Mouse (Mus musculus) v-Abl transformed pro-B cells (cell line): ENCODE measurements around the gene Tlr12.
"Not testable (repeated sequence)": the region's sequence is repeated elsewhere in the genome, so short reads cannot be mapped to it uniquely, and the experiment has no call there.

Source experiments
- in situ Hi-C, 2 experiments: fragments of 400-800 bp; cut with MboI; formaldehyde crosslinking; loops; one replicate each; pipeline ENCODE4 v1.15.1; 2025; ENCODE audit not compliant: unreplicated experiment in 2 of 2

Gene Tlr12

DNA sequence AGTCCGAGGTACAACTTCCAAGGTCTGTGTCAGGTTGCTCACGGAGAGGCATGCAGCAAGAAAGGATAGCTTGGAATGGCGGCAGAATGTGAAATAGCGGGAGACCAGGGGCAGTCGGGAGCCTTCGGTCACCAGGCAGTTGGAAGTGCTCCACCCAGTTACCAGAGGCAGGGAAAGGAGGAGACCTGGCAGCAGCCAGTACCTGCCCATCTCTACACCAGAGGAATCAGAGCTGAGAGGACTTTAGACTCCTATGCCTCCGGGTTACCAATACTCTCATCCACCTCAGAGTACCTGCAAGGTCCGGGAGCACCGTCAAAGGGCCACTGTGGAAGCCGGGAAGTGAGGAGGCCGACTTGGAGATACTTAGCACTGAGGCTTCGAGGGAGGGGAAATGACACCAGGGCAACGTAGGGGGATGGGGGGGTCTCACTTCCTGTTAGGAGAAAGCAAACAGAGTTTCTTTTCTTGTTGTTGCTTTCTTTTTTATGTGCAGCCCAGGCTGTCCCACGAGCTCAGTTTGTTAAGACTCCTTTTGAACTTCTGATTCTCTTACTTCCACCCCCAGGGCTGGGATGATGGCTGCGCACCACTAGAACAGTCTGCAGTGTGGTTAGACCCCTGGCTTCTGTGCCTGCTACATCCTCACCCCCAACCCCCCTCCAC lies at the start of gene Tlr12:
TSS of gene Tlr12 (minus strand) at position 374 of the 666 bp plus-strand sequence.
- in situ Hi-C loops = loop anchor here (5.0 to 25.0 kb wide), 4 partner anchors 79 to 1381 kb away; partner anchors contain the start of gene Smim12 (in 1 of the 2)

DNA sequence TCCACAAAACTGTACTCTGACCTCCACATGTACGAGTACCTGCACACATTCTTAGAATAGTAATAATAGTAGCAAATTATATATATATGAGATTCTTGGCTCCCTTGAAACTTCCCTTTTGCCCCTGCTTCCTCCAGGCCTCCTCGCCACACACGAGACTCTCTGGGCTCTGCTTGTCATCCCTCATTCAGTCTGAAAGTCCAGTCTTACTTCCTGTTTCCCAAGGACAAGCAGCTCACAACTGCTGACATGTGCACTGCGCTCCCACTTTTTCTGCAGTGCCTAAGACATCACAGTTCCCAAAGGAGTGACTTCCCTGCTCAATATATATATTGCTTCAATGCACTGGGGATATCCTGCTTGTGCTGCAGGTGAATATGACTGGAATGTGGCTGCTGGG lies 48.8 kb upstream of the Tlr12 start:
- in situ Hi-C loops = not testable (repeated sequence)

DNA sequence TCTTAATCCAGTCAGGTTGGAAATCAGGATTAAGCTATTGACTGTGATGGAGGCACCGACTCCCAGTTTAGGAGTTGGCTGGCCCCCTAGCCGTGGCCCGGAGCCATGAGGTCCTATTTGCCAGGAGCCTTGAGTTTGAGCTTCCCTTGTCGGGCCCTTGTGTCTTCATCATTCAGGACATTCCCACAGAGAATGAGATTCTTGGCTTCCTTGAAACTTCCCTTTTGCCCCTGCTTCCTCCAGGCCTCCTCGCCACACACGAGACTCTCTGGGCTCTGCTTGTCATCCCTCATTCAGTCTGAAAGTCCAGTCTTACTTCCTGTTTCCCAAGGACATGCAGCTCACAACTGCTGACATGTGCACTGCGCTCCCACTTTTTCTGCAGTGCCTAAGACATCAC lies 47.9 kb upstream of the Tlr12 start:
- in situ Hi-C loops = not testable (repeated sequence)

DNA sequence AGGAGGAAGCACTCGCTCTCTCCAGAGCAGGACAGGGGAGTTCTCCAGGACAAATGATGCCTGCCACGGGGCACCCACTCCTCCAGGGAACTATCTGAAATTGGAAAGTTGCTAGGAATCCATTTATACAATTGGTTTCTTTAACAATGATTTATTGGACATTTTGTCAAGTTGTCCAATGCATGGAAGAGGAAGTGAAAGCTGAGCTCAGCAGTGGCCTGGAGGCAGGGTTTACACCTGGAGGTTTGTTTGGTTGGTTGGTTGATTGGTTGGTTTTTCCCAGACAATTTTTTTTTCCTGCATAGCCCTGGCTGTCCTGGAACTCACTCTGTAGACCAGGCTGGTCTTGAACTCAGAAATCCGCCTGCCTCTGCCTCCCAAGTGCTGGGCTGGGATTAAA lies 45.6 kb upstream of the Tlr12 start:
- in situ Hi-C loops = no loop called here

DNA sequence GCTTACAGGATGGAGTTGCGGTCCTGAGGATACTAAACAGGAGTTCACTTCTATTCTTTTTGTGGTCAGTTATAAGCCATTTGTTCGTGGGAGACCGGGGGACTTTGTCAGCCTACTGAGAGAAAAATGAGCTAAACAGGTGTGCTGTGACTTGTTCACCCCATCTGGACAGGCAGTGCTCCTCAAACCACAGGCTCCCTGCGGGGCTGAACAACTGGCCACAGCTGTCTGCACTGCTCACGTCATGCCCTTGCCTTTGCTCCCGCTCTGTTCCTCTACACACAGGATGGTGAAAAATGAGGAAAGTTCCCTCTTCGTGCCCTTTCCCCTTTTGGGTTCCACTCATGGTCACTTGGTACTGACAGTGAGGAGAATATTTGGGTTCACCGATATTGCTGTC lies 42.6 kb upstream of the Tlr12 start:
- in situ Hi-C loops = no loop called here

DNA sequence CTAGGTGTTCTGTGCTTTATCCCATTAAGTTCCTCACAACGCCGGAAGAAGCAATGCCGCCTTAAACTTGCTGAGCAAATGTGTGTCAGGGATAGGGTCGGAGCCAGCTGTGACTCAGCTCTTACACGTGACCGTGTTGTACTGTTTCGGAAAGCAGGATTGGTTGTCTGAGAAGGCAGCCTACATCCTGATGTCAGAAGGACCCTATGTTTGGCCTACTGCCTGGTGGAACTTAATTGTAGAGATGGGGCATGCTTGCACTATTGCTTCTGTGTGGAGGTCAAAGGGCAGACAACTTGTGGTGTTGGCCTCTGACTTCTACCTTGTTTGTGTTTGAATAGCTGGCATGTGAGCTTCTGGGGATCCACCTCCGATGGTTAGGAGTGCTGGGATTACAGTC lies 41.8 kb upstream of the Tlr12 start:
- in situ Hi-C loops = no loop called here

DNA sequence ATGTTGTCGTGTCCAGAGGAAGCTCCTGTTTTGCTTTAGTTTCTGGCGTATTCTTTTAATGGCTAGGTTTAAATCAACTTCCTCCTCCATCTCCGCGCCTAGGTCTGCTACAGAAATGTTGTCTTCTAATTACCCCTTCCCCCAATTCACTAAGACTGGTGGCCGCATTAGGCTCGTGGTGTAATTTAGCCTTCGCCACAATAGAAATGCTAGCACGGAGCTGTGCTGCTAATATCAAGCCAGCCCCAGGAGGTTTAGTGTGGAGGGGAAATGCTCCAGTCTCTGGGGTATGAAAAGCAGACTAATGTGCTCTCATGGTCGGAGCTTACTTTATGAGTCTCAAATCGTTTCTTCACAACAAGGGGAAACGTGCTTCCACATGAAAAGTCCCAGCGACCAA lies 37.0 kb upstream of the Tlr12 start:
- in situ Hi-C loops = no loop called here

DNA sequence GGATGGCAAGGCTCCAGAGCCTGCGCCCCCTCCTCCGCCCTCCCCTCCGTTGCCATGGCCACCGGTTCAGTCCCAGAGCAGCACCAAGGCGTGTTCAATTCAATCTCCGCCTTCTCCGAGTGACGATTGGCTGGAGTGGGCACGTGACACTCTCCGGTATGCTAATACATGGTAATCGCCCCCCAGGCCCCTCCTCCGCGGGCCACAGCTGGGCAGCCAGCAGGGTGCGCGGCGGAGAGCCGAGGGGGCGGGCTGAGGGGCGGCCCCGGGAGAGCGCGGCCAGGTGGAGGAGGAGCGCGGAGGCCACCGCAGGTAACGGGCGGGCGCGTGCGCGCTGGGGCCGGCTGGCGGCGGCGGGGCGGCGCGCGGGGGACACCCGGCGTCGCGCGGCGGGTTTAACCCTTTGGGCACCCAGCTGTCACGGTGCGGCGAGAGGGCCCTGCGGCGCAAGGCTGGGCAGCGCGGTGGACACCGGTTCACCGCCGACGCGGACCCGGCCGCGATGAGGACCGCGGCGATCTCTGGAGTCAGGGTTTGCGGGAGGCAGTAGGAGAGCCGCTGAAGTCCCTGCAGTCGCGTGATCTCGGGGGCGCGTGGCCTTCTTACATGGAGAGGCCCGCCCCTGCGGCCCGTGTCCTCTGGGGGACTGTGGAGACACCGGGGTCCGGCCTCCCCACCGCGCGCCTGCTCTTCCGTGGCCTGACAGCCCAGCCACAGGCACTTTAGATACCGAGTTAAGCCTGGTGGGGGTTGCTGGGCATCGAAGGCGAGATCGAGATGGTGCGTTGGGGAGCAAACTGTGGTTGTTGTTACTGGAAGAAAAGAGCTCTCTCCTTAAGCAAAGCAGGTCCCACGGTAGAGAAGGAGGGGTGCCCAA lies 36.3 kb upstream of the Tlr12 start, which contains the start of gene Phc2:
TSS of gene Phc2 (plus strand) at position 198 of the 877 bp plus-strand sequence.
- in situ Hi-C loops = no loop called here

DNA sequence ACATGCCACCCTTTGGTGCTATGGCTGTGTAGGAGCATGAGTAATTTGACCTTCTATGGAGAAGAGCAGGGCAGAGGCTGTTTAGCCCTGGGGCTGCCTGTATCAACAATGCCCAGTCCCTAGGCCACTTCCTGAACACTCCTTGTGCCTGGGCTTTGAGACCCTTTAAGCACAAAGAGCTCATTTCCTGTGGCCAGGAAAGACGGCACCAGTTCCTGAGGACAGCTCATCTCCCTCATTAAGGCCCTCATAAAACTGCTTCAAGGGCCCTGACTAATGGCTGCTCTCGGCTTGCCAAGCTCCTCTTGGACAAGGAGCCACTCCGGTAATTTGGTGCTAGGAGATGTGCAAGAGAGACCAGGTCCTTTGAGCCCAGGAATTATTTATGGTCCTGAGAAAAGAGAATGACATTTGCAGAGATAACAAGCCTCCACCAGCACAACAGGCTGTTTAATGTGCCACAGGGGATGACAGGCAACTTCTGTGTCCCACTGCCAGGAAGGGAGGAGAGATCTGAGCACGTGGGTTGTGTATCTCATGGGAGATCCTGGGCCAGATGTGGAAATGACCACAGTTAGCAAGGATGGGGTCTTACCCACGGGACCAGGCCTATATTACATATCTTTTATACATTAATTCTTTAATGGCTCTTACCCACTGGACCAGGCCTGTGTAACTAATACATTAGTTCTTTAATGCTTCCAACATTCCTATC lies 34.3 kb upstream of the Tlr12 start:
- in situ Hi-C loops = no loop called here

DNA sequence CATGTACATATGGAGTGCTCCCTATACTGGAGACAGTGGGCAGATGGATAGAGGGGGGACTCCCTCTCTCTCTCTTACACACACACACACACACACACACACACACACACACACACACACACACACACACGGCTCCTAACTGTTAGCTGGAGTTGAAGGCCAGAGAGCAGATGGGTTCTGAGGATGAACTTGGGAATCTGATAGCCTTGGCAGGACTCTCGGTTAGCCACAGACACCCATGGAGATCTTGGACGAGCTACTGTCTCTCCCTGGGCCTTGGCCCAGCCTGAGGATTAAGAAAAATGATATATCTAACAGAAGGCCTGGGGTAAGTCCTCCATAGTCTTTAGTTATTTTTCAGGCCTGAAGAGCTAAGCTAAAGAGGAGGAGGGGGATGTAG lies 33.1 kb upstream of the Tlr12 start:
- in situ Hi-C loops = no loop called here

DNA sequence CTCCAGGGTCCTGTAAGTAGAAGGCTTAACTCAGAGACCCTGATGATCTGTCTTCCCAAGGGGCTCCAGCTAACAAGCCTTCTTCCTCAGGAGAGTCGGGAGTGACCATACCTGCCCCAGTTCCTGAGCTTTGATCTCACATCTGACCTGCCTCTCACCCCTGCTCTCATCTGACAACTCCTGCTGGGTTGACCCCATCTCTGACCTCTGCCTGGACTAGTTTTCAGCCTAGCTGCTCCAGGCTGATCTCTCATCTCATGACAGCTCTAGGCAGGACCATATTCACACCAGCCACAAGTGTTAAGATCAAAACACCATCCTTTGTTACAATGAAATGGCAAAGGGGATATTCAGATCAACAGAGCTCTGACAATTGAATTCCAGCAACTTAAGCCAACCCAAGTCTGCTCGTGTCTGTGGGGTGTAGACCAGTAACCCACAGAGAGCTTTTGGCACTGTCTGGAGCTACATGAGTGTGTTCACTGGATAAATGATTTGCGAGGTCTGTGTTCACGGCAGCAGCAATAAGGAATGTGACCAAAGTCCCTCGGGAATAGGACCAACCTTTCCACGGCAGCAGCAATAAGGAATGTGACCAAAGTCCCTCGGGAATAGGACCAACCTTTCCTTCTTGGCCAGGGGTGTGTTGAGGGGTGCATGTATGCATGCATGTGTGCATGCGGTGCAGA lies 30.3 kb upstream of the Tlr12 start:
- in situ Hi-C loops = no loop called here

DNA sequence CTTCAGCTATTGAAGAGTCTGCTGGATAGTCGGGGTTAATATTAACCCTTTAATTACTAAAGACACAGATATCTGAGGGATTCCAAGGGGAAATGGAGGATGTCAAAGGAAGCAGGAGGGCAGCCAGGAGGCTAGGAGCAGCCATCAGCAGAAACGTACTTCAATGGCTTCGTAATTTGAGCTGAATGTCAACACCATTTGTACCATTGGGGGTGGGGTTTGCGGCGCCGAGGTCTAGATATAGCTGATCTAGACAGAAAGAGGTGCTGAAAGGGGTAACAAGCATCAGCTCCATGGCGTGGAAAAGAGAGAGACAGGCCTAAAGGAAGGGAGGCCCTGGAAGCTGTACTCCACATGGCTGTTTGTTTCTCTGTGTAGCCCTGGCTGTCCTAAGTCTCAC lies 28.3 kb upstream of the Tlr12 start:
- in situ Hi-C loops = no loop called here

DNA sequence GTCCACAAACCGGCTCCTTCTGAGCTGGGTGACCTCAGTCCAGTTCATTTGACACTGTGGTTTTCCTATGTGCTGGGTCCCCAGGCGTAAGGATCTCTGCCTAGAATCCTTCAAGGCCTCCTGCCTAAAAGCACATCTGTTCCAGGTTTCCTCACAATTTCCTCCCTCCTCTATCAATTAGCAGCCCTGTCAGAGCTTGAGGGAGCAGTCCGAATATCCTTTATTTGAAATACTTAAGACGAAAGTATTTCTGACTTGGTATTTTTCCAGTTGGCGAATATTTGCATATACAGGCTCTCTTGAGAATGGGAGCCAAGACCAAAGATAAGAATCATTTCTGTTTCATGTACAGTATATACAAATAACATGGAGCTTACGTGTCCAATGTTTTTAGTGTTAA lies 27.5 kb upstream of the Tlr12 start:
- in situ Hi-C loops = no loop called here

DNA sequence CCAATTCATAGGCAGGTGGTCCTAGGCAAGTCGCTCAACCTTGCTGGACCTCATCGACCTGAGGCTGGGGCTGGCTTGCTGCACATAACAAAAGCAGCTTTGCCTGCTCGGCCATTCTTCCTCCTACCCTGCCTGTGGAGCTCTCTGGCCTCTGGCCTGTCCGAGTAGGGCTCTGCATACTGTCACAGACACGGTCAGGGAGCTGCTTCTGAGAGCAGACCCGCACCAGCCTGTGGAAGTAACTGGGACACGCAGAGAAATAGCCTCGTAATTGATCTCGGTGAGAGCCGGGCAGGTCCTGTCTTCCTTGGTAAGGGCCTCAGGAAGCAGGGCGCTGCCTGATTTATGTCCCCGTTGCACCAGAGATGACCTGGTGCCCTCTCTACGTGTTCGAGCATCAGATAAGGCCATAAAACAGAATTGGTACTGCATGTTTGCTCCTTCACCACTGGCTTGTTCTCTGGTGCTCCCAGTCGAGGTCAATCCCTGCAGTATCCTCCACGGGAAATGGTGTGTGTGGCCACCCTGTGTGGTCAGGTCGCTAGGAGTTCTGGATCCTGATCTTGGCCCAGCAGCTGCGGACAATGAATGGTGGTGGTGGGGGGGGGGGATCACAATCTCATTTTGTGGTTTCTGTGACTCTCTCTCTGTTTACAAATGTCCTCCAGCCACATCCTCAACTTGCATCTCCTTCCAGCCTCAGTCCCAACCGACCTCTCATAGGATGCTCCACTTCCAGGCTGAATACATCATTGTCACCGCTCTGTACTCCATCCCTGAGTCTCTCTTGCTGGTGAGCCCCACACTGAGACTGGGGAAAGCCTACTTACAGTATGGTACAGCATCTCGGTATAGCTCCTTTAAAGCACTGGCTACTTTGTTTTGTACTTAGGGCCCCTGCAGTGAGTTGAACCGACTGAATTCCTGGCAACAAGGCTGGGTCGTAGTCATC lies 23.6 kb upstream of the Tlr12 start:
- in situ Hi-C loops = no loop called here

DNA sequence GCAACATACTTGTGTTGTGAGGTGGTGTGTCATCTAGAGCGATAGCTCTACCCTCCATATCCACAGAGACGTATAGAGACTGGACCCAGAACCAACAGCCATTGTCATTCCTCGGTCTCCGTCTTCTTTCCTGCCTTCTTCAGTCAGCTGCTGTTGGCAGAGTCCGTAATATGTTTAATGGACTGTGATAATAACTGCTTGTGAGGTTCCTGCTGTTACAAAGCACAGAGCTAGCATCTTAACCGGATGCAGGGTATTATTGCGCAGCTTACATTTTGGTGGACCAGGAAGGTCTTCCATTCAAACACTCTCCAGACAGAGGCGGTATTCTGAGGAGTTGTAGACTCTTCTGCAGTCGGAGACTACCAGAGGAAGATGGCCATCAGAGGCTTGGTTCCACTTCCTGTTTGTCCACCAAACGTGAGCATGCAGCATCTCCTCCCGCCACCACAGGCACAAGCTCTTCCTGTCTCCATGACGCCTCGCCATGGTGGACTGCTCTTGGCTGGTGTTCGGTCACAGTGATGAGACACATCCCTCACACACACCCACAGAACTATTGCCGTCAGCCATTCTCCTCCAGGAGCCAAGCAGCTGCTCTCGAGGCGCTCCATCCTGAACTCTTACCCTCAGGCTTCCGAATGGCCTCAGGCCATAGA lies 20.0 kb upstream of the Tlr12 start:
- in situ Hi-C loops = no loop called here

DNA sequence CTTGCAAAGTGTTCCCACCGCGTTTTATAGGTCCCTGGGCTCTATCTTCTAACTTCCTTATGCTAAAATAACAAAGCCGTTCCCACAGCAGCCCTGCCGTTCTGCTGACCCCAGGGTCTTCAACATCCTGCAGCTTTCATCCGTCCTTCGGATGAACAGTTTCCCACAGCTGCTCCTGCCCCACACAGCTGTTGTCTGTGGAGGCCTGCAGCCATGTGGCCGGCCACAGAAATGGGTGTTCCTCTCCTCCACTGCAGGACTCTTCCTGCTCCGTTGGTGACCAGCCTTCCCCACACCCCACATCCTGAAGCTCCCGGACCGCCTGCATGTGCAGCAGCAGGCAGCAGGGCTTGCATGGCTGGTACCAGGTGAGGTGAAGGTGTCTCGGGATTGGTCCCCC lies 18.8 kb upstream of the Tlr12 start:
- in situ Hi-C loops = no loop called here

DNA sequence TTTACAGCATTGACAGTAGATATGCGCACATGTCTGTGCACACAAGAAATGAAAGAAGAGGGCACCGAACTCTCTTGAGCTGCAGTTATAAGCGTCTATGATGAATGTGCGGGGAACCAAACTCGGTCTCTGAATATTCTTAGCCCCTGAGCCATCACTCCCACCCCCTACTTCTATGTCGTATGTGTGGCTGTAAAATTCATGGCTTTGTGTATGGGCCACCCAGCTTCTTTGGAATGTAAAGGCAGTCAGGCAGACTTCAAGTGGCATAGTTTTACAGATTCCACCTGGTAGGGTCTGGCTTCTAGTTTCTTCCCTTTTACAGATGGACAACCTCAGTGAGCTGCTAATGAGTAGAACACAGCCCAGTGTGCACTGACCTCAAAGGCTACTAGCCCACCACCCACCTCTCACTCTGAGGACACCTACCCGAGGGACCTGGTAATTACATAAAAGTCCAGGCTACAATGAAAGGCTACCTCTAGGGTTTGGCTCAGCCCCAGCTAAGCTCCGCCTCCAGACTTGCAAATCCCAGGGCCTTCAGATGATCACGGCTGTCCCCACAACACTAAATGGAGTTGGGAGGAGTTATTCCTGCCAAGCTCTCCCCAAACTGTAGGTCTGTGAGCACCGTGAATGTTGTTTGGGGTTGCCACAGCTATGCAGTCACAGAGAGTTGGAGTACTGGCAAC lies 17.6 kb upstream of the Tlr12 start:
- in situ Hi-C loops = no loop called here

DNA sequence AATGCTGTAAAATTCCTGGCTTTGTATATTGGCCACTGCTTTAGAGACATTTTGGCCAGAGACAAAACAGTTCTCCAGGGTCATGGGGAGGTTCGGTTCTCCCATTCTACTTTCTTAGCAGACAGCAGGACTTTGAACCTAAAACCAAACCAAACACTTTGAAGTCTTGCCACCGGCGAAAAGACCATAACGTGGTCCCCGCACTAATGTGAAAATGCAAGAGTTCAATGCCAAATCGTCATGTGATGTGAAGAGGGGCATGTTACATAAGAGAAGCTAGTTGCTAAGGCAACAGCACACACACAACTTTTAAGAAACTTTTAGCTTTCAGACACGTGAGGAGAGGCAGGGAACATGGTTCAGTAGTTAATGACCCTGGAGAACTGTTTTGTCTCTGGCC lies 17.0 kb upstream of the Tlr12 start:
- in situ Hi-C loops = no loop called here
